Mouse (Mus musculus): ENCODE data around the gene Polr2l. TPM values are rescaled to one million over a fixed set of nuclear protein-coding genes. Genes with fewer than 3 reads are reported as not detected.
"Not testable (repeated sequence)": the region's sequence is repeated elsewhere in the genome, so short reads cannot be mapped to it uniquely, and the experiment has no call there.

The Polr2l gene
- polyA plus RNA-seq, 1 experiment from 2014 or later, result 36.4 TPM

DNA sequence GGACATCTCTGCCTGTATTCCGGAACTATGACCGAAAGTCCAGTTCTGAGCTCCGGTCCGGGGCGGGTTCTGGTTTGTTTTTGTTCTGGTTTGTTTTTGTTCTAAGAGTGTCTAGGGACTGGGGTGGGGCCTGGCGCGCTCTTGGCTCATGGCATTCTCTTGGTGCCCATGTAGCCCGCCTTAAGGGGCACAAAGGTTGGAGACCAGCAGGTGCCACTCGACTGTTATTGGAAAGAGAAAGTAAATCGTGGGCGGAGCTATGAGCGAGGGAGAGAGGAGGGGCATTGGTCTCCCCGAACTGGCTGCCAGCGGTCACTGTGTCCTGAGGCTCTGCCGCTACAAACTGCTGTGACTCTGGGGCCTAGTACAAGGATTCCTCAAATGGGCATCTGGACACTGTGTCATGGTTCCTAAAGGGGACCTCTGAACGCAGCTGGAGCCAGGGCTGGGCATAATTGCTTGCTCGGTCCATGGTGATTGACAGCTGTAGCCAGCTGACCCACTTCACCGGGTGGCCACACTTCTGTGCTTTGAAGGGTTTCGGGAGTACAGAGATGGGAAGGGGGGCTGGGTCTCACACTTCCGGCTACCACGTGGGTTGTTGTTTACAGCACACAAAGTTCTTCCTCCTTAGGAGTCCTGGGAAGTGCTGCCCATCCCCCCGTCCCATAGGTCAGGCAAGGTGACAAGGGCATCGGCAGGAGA lies 19.2 kb downstream of the Polr2l start:
- Histone ChIP-seq H3K9ac (ENCODE audit: low read depth, low read length) (peak overlapping the region; percentile 81), H3K4me2 (ENCODE audit: low read depth, low read length) (peak overlapping the region; percentile 100), H3K4me3 (ENCODE audit: low read depth, low read length) (peak overlapping the region; percentile 90), H3K27ac (ENCODE audit: low read length) (peak overlapping the region; percentile 92), H3K9me3 (replicated peaks; ENCODE audit: control insufficient read depth, low read length) (no peaks in the 10 kb centered on the region), H3K4me1 (ENCODE audit: control insufficient read depth, low read depth, low read length) (peaks cover 27% of the 10 kb centered on the region), H3K36me3 (ENCODE audit: control insufficient read depth, insufficient read depth) (peaks cover 12% of the 10 kb centered on the region), H3K27me3 (ENCODE audit: control insufficient read depth, insufficient read depth, low read depth, low read length) (peaks cover 11% of the 10 kb centered on the region)
- WGBS (ENCODE audit: insufficient replicate concordance), result 2% methylated on average over 23 of the region's 23 CpGs
- ATAC-seq (ENCODE audit: low read depth), result peak; percentile 40

DNA sequence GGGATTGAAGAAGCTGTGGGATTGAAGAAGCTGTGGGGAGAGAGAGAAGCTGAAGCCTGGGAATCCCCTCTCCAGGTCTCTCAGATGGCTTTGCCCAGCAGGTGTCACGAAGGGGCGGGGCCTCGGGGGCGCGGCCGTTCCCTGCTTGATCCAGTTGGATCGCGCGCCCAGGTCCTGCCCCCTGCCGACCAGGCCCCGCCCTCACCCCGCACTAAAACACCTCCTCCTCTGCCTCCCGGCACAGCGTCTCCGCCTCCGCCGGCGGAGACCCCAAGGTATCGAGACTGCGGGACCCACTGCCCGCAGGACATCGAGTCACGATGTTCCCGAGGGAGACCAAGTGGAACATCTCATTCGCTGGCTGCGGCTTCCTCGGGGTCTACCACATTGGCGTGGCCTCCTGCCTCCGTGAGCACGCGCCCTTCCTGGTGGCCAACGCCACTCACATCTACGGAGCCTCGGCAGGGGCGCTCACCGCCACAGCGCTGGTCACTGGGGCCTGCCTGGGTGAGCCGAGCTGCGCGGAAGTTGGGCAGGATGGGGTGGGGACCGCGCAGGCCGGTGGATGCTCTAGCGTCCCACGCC lies 19.9 kb downstream of the Polr2l start, which contains the start of gene Pnpla2:
Gene Pnpla2 (plus strand): TSS at position 232 of the 585 bp plus-strand sequence.
- peak within 1 kb of the TSS; percentile 90 for H3K4me3 ChIP-seq (ENCODE audit: low read depth, low read length)
- H3K9ac ChIP-seq (ENCODE audit: low read depth, low read length), result peak within 1 kb of the TSS; percentile 81
- peak; percentile 91 for ATAC-seq (ENCODE audit: low read depth)
- peaks cover 5% of the 10 kb centered on the region; the same call in 1 of the 2 replicates for H3K27me3 ChIP-seq (ENCODE audit: control insufficient read depth, insufficient read depth, low read depth, low read length)
- H3K36me3 ChIP-seq (ENCODE audit: control insufficient read depth, insufficient read depth), result peaks cover 15% of the 10 kb centered on the region
- peak within 1 kb of the TSS; percentile 100 for H3K4me2 ChIP-seq (ENCODE audit: low read depth, low read length)
- H3K4me1 ChIP-seq (ENCODE audit: control insufficient read depth, low read depth, low read length), result peaks cover 31% of the 10 kb centered on the region
- H3K27ac ChIP-seq (ENCODE audit: low read length), result peak within 1 kb of the TSS; percentile 92
- no peaks in the 10 kb centered on the region for H3K9me3 ChIP-seq (replicated peaks; ENCODE audit: control insufficient read depth, low read length)
- WGBS (ENCODE audit: insufficient replicate concordance), result under 1% methylated on average over 42 of the region's 45 CpGs

DNA sequence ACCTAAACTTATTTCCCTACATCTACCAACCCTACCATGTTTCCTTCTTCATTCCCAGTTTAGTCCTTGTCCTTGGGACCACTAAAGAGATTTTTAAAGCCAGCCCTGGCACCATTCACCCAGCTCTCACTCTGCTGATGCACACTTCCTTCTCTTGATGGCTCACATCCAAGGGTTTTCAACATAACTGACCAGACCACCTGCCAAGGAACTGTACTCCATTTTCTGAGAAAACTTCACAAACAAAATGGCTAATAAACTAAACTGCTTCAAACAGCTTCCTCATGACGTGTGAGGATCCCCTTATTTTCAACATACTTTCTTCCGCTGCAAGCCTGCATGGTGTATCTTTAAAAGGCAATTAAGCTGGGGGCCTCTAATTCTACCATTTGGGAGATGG lies 21.3 kb downstream of the Polr2l start:
- 70% methylated on average over 2 of the region's 2 CpGs for WGBS (ENCODE audit: insufficient replicate concordance)
- ATAC-seq (ENCODE audit: low read depth), result no peak
- H3K4me3 ChIP-seq (ENCODE audit: low read depth, low read length), result no peak overlapping the region
- H3K4me2 ChIP-seq (ENCODE audit: low read depth, low read length), result no peak overlapping the region
- H3K9ac ChIP-seq (ENCODE audit: low read depth, low read length), result no peak overlapping the region
- peaks cover 39% of the 10 kb centered on the region for H3K4me1 ChIP-seq (ENCODE audit: control insufficient read depth, low read depth, low read length)
- no peaks in the 10 kb centered on the region for H3K9me3 ChIP-seq (replicated peaks; ENCODE audit: control insufficient read depth, low read length)
- H3K27me3 ChIP-seq (ENCODE audit: control insufficient read depth, insufficient read depth, low read depth, low read length), result no peaks in the 10 kb centered on the region
- peaks cover 19% of the 10 kb centered on the region for H3K36me3 ChIP-seq (ENCODE audit: control insufficient read depth, insufficient read depth)
- H3K27ac ChIP-seq (ENCODE audit: low read length), result no peak overlapping the region

- ATAC-seq (ENCODE audit: low read depth), result no peak
- H3K9ac ChIP-seq (ENCODE audit: low read depth, low read length), result no peak overlapping the region; the same call in 1 of the 2 replicates
- H3K9me3 ChIP-seq (replicated peaks; ENCODE audit: control insufficient read depth, low read length), result no peaks in the 10 kb centered on the region
- peaks cover 19% of the 10 kb centered on the region for H3K36me3 ChIP-seq (ENCODE audit: control insufficient read depth, insufficient read depth)
- H3K4me1 ChIP-seq (ENCODE audit: control insufficient read depth, low read depth, low read length), result peaks cover 42% of the 10 kb centered on the region
- no peak overlapping the region for H3K4me3 ChIP-seq (ENCODE audit: low read depth, low read length)
- no peak overlapping the region for H3K4me2 ChIP-seq (ENCODE audit: low read depth, low read length)
- no peaks in the 10 kb centered on the region for H3K27me3 ChIP-seq (ENCODE audit: control insufficient read depth, insufficient read depth, low read depth, low read length)
- H3K27ac ChIP-seq (ENCODE audit: low read length), result no peak overlapping the region
These were observed 23.0 kb downstream of the Polr2l start for GRCm38 (mm10) chr7:141451928-141452327.

DNA sequence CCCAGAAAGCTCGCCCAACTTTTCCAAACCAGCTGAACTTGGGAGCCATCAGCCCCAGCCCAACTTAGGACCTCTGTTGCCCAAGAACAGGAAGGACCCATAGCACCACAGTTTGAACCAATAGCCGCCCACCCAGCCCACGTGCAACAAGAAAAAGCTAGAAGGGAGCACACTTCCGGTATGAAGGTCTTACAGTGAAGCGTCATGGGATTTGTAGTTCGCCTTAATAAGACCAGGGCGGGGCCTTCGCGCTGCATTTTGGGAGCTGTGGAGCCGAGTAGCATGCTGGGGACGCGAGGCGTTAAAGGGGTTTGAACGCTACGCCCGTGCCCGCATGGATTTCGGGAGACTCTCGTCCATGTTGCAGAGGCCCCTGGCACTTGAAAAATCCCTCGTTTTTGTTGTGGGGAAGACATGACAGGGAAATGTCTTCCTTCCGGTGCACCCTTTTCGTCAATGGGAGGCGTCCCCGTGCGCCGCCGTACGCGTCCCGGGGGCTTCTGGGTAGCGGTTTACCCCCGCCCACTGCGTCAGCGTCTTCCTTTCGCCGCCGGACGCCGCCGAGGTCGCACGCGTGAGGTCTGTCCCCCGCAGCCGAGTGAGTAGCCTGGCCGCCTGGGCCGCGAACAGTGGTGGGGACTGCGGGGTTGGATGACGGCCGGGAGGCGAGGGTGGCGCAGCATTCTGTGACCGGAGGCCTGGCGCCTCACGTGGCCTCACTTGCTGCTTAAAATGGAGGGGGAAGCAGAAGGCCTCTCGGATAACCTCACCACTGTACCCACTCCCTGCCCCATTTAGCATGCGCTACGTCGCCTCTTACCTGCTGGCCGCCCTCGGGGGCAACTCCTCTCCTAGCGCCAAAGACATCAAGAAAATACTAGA lies 27.6 kb downstream of the Polr2l start, which contains the start of gene Rplp2:
Gene Rplp2 (plus strand): TSS at position 261 of the 882 bp plus-strand sequence.
- peak within 1 kb of the TSS; percentile 86 for H3K4me2 ChIP-seq (ENCODE audit: low read depth, low read length)
- peaks cover 19% of the 10 kb centered on the region for H3K36me3 ChIP-seq (ENCODE audit: control insufficient read depth, insufficient read depth)
- H3K27ac ChIP-seq (ENCODE audit: low read length), result peak within 1 kb of the TSS; percentile 89
- H3K9ac ChIP-seq (ENCODE audit: low read depth, low read length), result peak within 1 kb of the TSS; percentile 89
- WGBS (ENCODE audit: insufficient replicate concordance), result under 1% methylated on average over 63 of the region's 63 CpGs
- peak; percentile 88 for ATAC-seq (ENCODE audit: low read depth)
- peaks cover 47% of the 10 kb centered on the region for H3K4me1 ChIP-seq (ENCODE audit: control insufficient read depth, low read depth, low read length)
- peak within 1 kb of the TSS; percentile 90 for H3K4me3 ChIP-seq (ENCODE audit: low read depth, low read length)
- H3K27me3 ChIP-seq (ENCODE audit: control insufficient read depth, insufficient read depth, low read depth, low read length), result no peaks in the 10 kb centered on the region
- no peaks in the 10 kb centered on the region for H3K9me3 ChIP-seq (replicated peaks; ENCODE audit: control insufficient read depth, low read length)

DNA sequence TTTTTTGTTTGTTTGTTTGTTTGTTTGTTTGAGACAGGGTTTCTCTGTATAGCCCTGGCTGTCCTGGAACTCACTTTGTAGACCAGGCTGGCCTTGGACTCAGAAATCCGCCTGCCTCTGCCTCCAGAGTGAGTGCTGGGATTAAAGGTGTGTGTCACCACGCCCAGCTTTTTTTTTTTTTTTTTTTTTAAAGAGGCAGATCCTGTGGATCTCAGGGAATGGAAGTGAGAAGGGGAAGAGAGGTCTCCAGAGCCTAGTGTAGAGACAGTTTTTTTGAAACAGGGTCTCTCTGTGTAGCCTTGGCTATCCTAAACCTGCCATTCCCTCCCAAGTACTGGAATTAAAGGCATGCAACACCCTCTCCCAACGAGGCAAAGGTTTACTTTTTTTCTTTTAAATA lies 28.6 kb downstream of the Polr2l start:
- not testable (repeated sequence) for H3K9me3 ChIP-seq (replicated peaks; ENCODE audit: control insufficient read depth, low read length); H3K4me3 ChIP-seq (ENCODE audit: low read depth, low read length); H3K9ac ChIP-seq (ENCODE audit: low read depth, low read length); ATAC-seq (ENCODE audit: low read depth); H3K27ac ChIP-seq (ENCODE audit: low read length); H3K27me3 ChIP-seq (ENCODE audit: control insufficient read depth, insufficient read depth, low read depth, low read length)
- H3K36me3 ChIP-seq (ENCODE audit: control insufficient read depth, insufficient read depth), result peaks cover 17% of the 10 kb centered on the region
- WGBS (ENCODE audit: insufficient replicate concordance), result 52% methylated on average over 3 of the region's 3 CpGs
- H3K4me1 ChIP-seq (ENCODE audit: control insufficient read depth, low read depth, low read length), result peaks cover 54% of the 10 kb centered on the region
- peak overlapping the region; percentile 81 for H3K4me2 ChIP-seq (ENCODE audit: low read depth, low read length)

DNA sequence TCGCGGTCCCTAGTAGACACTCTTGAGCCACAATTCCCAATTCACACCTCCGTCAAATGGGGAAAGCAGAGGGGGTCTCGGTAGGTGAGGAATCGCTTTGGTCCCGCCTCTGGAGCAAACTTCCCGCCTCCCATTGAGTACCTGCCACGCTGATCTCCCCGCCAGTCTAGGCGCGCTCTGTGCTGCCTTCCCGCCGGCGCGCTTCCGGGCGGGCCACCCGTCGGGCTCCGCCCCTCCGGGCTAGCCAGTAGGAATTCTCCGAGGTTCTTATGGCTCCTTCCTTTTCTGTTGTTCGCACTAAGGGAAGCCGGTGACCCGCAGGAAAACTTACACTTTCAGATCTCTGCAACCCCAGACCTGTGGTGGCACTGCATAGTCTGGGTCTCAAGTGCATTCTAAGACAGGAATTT lies 31.1 kb downstream of the Polr2l start, which contains the start of gene Pidd1:
Gene Pidd1 (minus strand): TSS at position 198 of the 410 bp plus-strand sequence.
- under 1% methylated on average over 25 of the region's 25 CpGs for WGBS (ENCODE audit: insufficient replicate concordance)
- peaks cover 27% of the 10 kb centered on the region for H3K36me3 ChIP-seq (ENCODE audit: control insufficient read depth, insufficient read depth)
- peak within 1 kb of the TSS; percentile 84 for H3K27ac ChIP-seq (ENCODE audit: low read length)
- no peaks in the 10 kb centered on the region for H3K9me3 ChIP-seq (replicated peaks; ENCODE audit: control insufficient read depth, low read length)
- no peaks in the 10 kb centered on the region for H3K27me3 ChIP-seq (ENCODE audit: control insufficient read depth, insufficient read depth, low read depth, low read length)
- peak within 1 kb of the TSS; percentile 78 for H3K9ac ChIP-seq (ENCODE audit: low read depth, low read length)
- peaks cover 52% of the 10 kb centered on the region for H3K4me1 ChIP-seq (ENCODE audit: control insufficient read depth, low read depth, low read length)
- H3K4me2 ChIP-seq (ENCODE audit: low read depth, low read length), result peak within 1 kb of the TSS; percentile 95
- peak within 1 kb of the TSS; percentile 63 for H3K4me3 ChIP-seq (ENCODE audit: low read depth, low read length)
- peak; percentile 64 for ATAC-seq (ENCODE audit: low read depth)

GRCm38 (mm10) chr7:141443081-141443821 lies 31.7 kb downstream of the Polr2l start:
- H3K4me1 ChIP-seq (ENCODE audit: control insufficient read depth, low read depth, low read length), result peaks cover 46% of the 10 kb centered on the region
- H3K9me3 ChIP-seq (replicated peaks; ENCODE audit: control insufficient read depth, low read length), result no peaks in the 10 kb centered on the region
- H3K27me3 ChIP-seq (ENCODE audit: control insufficient read depth, insufficient read depth, low read depth, low read length), result no peaks in the 10 kb centered on the region
- 19% methylated on average over 12 of the region's 12 CpGs for WGBS (ENCODE audit: insufficient replicate concordance)
- no peak for ATAC-seq (ENCODE audit: low read depth)
- peak overlapping the region; percentile 63 for H3K4me3 ChIP-seq (ENCODE audit: low read depth, low read length)
- H3K4me2 ChIP-seq (ENCODE audit: low read depth, low read length), result peak overlapping the region; percentile 95
- H3K36me3 ChIP-seq (ENCODE audit: control insufficient read depth, insufficient read depth), result peaks cover 30% of the 10 kb centered on the region
- peak overlapping the region; percentile 78 for H3K9ac ChIP-seq (ENCODE audit: low read depth, low read length)
- H3K27ac ChIP-seq (ENCODE audit: low read length), result peak overlapping the region; percentile 68

Data from liver, embryonic 16.5 days (tissue).